Mouse (Mus musculus): Measurements from ENCODE around the gene Art3. TPM values are rescaled to one million over a fixed set of nuclear protein-coding genes. Genes with fewer than 3 reads are reported as not detected.

The Art3 gene
- polyA plus RNA-seq, 1 experiment from 2014 or later, result 4.9 TPM

DNA sequence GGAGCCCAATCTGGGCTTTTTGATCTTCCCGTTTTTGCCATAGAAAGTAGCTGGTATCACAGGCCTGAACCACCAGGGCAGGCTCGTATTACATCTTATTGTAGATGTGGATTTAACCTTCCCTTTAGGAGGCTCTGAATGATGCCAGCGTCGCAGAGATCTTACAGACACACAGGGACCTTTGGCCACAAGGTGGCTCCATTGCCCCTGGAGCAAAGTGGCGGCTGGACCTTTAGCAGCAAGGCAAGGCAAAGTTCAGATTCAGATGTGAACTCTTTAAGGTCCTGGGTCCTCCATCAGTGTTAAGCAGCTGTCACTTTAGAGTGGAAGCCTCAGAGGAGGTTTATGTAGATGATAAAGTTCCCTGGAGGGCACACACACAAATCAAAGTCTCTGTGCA, 129.7 kb downstream of the Art3 start:
- Histone ChIP-seq H3K9me3 (replicated peaks; ENCODE audit: control insufficient read depth, low read length) (no peaks in the 10 kb centered on the region), H3K4me1 (ENCODE audit: control insufficient read depth, insufficient read depth, low read length) (no peaks in the 10 kb centered on the region), H3K4me2 (ENCODE audit: low read length) (no peak overlapping the region), H3K4me3 (ENCODE audit: low read depth, low read length) (no peak overlapping the region), H3K27ac (ENCODE audit: low read depth, low read length) (no peak overlapping the region), H3K9ac (ENCODE audit: low read length) (no peak overlapping the region), H3K36me3 (ENCODE audit: control insufficient read depth, insufficient read depth, low read length) (peaks cover 26% of the 10 kb centered on the region), H3K27me3 (replicated peaks; ENCODE audit: control insufficient read depth, insufficient read depth, low read length) (no peaks in the 10 kb centered on the region)
- ATAC-seq (no peak), DNase-seq (ENCODE audit: low spot score) (peak; percentile 57)
- 23% methylated on average over 5 of the region's 5 CpGs for WGBS

Small RNA genes within 50 kb of the gene (microRNA-seq; reads per million reads assigned to microRNA genes)
- gene Mir6415, result not detected

Other genes starting within 250 kb of the Art3 start
- 351 and 398 TPM in 2 replicates for gene G3bp2, start 248.1 kb upstream of the Art3 start, polyA plus RNA-seq (2014; fragmentation: Nextera tagmentation; extraction: Ambion mirVana)
- 30.1 and 32.0 TPM in 2 replicates for gene Uso1, start 193.9 kb upstream of the Art3 start, polyA plus RNA-seq (2014; fragmentation: Nextera tagmentation; extraction: Ambion mirVana)
- gene U90926, start 116.4 kb upstream of the Art3 start, polyA plus RNA-seq (2014; fragmentation: Nextera tagmentation; extraction: Ambion mirVana), result not detected in 2 replicates
- gene Ppef2, start 75.5 kb upstream of the Art3 start, polyA plus RNA-seq (2014; fragmentation: Nextera tagmentation; extraction: Ambion mirVana), result 0.25 and 0.36 TPM in 2 replicates
- 8.8 and 10.0 TPM in 2 replicates for gene Naaa, start 53.7 kb upstream of the Art3 start, polyA plus RNA-seq (2014; fragmentation: Nextera tagmentation; extraction: Ambion mirVana)
- 28.6 and 33.2 TPM in 2 replicates for gene Sdad1, start 21.3 kb upstream of the Art3 start, polyA plus RNA-seq (2014; fragmentation: Nextera tagmentation; extraction: Ambion mirVana)
- gene Cxcl9, start 3.7 kb upstream of the Art3 start, polyA plus RNA-seq (2014; fragmentation: Nextera tagmentation; extraction: Ambion mirVana), result not detected in 2 replicates
- 0.44 TPM in 1 of 2 replicates, not detected in the other for gene Cxcl10, start 17.1 kb downstream of the Art3 start, polyA plus RNA-seq (2014; fragmentation: Nextera tagmentation; extraction: Ambion mirVana)
- gene Nup54, start 103.4 kb downstream of the Art3 start, polyA plus RNA-seq (2014; fragmentation: Nextera tagmentation; extraction: Ambion mirVana), result 55.4 and 63.2 TPM in 2 replicates
- 23.9 and 26.0 TPM in 2 replicates for gene Scarb2, start 175.0 kb downstream of the Art3 start, polyA plus RNA-seq (2014; fragmentation: Nextera tagmentation; extraction: Ambion mirVana)
- gene Fam47e, start 223.2 kb downstream of the Art3 start, polyA plus RNA-seq (2014; fragmentation: Nextera tagmentation; extraction: Ambion mirVana), result 0.63 and 0.66 TPM in 2 replicates